ENCODE assay signal across 8 mouse cellular contexts in the genomic region with DNA sequence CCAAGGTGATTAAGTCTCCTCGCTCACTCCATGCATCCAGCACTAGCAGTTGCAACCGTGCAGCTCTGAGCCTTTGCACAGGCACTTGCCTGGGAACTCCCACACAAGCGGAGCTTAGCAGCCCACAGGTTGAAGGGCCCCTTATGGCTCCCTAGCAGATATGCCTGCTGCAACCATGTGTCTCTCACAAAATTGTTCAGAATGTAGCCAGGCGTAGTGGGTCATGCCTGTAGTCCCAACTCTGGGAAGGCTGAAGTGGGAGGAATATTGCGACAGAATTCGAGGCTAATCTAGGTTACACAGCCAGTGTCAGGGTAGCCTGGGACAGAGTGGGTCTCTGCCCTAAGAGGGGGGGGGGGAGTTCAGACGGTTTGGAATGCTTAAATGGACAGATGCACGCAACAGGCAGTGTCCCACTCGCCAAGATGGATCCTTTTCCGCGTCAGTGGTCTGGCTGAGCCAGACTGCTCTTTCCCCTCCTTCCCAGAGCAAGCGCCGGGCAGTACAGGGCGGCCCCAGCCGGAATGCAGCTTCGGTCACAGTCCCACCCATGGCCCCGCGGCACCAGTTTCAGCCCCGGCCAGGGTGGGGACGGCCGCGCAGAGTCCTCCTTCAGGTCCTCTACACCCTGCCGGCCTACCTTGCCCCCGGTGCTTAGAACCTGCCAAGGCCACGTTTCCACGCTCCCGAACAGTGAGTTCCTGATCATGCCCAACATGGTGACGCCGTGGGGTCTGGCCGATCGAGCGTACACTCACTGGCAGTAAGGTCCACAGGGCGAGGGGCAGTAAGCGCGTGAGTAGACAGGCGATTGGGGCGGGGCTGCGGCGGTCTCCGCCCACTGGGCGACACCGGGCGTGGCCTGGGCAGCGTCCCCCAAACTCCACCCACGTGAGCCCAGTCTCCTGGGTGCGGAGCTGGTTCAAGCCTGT. TPM values are rescaled to one million over a fixed set of nuclear protein-coding genes. Genes with fewer than 3 reads are reported as not detected.
DNase-seq lines count a peak whose midpoint lies in the region; ATAC-seq and TF ChIP-seq lines count a peak whose summit lies in the region.

No protein-coding gene starts in this region.

- TF ChIP-seq EP300 in MEL (IDR thresholded peaks at IDR 0.05; ENCODE audit: low read depth in 1 of 2, low read length in 2 of 2) = no peak

- peaks cover 0 to 9% of the 10 kb centered on the region in 2 experiments; a peak in 3 of 4 replicates for H3K4me1 ChIP-seq in MEL (ENCODE audit: control insufficient read depth in 1 of 2, insufficient read depth in 2 of 2, low read length in 2 of 2)
- H3K4me1 ChIP-seq in cerebellum, adult 2 months (ENCODE audit: control insufficient read depth, insufficient read depth, low read length) = peaks cover 3% of the 10 kb centered on the region; the same call in 1 of the 2 replicates
- peaks cover 6% of the 10 kb centered on the region; the same call in 1 of the 2 replicates for H3K4me1 ChIP-seq in forebrain, postnatal 0 days (ENCODE audit: insufficient read depth)
- peaks cover 2% of the 10 kb centered on the region; the same call in 1 of the 2 replicates for H3K4me1 ChIP-seq in lung, embryonic 16.5 days (replicated peaks; ENCODE audit: control insufficient read depth, insufficient read depth, low read length)

- DNase-seq in MEL (ENCODE audit: low read depth, low spot score) = peak; percentile 80
- peak; percentile 76 to 77 for DNase-seq in cerebellum, adult 2 months
- peak; percentile 64 for DNase-seq in forebrain, postnatal 0 days
- peak; percentile 87 to 90 for DNase-seq in heart, postnatal 36 days
- DNase-seq in layer of hippocampus, adult 9-11 months = peak; percentile 90
- DNase-seq in ovary, adult 18-20 months (ENCODE audit: low spot score) = peak; percentile 72
- DNase-seq in thymus, postnatal 10 days (ENCODE audit: low spot score in 2 of 2) = peak; percentile 53 to 64

- no peak; a peak in 1 of 4 replicates for TF ChIP-seq POLR2A in MEL (IDR thresholded peaks at IDR 0.05; ENCODE audit: control insufficient read depth in 1 of 2, insufficient read depth in 1 of 2, low read depth in 1 of 2, low read length in 2 of 2, poor library complexity in 1 of 2)
- peak; percentile 23; the same call in 1 of the 2 replicates for TF ChIP-seq POLR2A in cerebellum, adult 2 months (IDR thresholded peaks at IDR 0.05; ENCODE audit: borderline replicate concordance, insufficient read depth, low read length)

- peak; percentile 91 for ATAC-seq in forebrain, postnatal 0 days
- peak; percentile 96 for ATAC-seq in lung, embryonic 16.5 days (ENCODE audit: low read depth)

- peak overlapping the region; percentile 84 for H3K4me2 ChIP-seq in forebrain, postnatal 0 days (ENCODE audit: low read depth)
- peak overlapping the region; percentile 87 for H3K4me2 ChIP-seq in lung, embryonic 16.5 days (ENCODE audit: low read depth, low read length)

- H3K79me2 ChIP-seq in MEL (ENCODE audit: control insufficient read depth, insufficient read depth, low read length, poor library complexity) = no peaks in the 10 kb centered on the region; the same call in 1 of the 2 replicates

- H3K9ac ChIP-seq in MEL (ENCODE audit: control insufficient read depth, low read depth, low read length, poor library complexity, severe bottlenecking) = peak overlapping the region; percentile 80
- peak overlapping the region; percentile 66 for H3K9ac ChIP-seq in forebrain, postnatal 0 days
- peak overlapping the region; percentile 77 for H3K9ac ChIP-seq in lung, embryonic 16.5 days (ENCODE audit: low read length)

- H3K27me3 ChIP-seq in MEL (ENCODE audit: control insufficient read depth in 1 of 2, insufficient read depth in 2 of 2, low read length in 2 of 2) = no peaks in the 10 kb centered on the region
- no peaks in the 10 kb centered on the region for H3K27me3 ChIP-seq in cerebellum, adult 2 months (ENCODE audit: control insufficient read depth, insufficient read depth, low read length)
- H3K27me3 ChIP-seq in forebrain, postnatal 0 days (ENCODE audit: insufficient read depth, low read length) = no peaks in the 10 kb centered on the region
- no peaks in the 10 kb centered on the region for H3K27me3 ChIP-seq in lung, embryonic 16.5 days (ENCODE audit: control insufficient read depth, insufficient read depth, low read depth, low read length)

- H3K9me3 ChIP-seq in MEL (replicated peaks; ENCODE audit: insufficient read depth, low read length) = no peaks in the 10 kb centered on the region
- no peaks in the 10 kb centered on the region for H3K9me3 ChIP-seq in forebrain, postnatal 0 days (ENCODE audit: low read length)
- no peaks in the 10 kb centered on the region for H3K9me3 ChIP-seq in lung, embryonic 16.5 days (ENCODE audit: control insufficient read depth, low read length)

- TF ChIP-seq RAD21 in MEL (IDR thresholded peaks at IDR 0.05; ENCODE audit: low read depth, low read length) = no peak

- 3% methylated on average over 46 of the region's 46 CpGs for WGBS in cerebellum, adult 2 months
- 6% methylated on average over 46 of the region's 46 CpGs for WGBS in forebrain, postnatal 0 days
- WGBS in lung, embryonic 16.5 days = 4% methylated on average over 46 of the region's 46 CpGs

- intact Hi-C loops in heart, postnatal 36 days (cut with DNase I) = no loop called here

- peak overlapping the region; percentile 70 to 91 for H3K4me3 ChIP-seq in MEL (ENCODE audit: control insufficient read depth in 1 of 2, insufficient read depth in 1 of 2, low read depth in 2 of 2, low read length in 2 of 2)
- H3K4me3 ChIP-seq in cerebellum, adult 2 months (replicated peaks; ENCODE audit: insufficient read depth, low read depth, low read length) = peak overlapping the region; percentile 73
- H3K4me3 ChIP-seq in forebrain, postnatal 0 days (ENCODE audit: low read depth, low read length) = peak overlapping the region; percentile 45
- peak overlapping the region; percentile 68 for H3K4me3 ChIP-seq in lung, embryonic 16.5 days (ENCODE audit: low read length)

- H3K36me3 ChIP-seq in MEL (ENCODE audit: control insufficient read depth in 1 of 2, insufficient read depth in 2 of 2, low read length in 2 of 2) = peaks cover 0 to 7% of the 10 kb centered on the region in 2 experiments; a peak in 2 of 4 replicates
- no peaks in the 10 kb centered on the region for H3K36me3 ChIP-seq in forebrain, postnatal 0 days (ENCODE audit: insufficient read depth)
- H3K36me3 ChIP-seq in lung, embryonic 16.5 days (ENCODE audit: control insufficient read depth, insufficient read depth, low read length) = no peaks in the 10 kb centered on the region

- no peak for TF ChIP-seq CTCF in MEL (IDR thresholded peaks at IDR 0.05 in 2 of 3, conservative IDR thresholded peaks at IDR 0.05 in 1 of 3; ENCODE audit: control insufficient read depth in 1 of 3, insufficient read depth in 1 of 3, low read depth in 2 of 3, low read length in 3 of 3, poor library complexity in 1 of 3, severe bottlenecking in 1 of 3)
- no peak for TF ChIP-seq CTCF in cerebellum, adult 2 months (IDR thresholded peaks at IDR 0.05; ENCODE audit: borderline replicate concordance, insufficient read depth, low read depth, low read length)
- no peak for TF ChIP-seq CTCF in forebrain, postnatal 0 days (IDR thresholded peaks at IDR 0.05; ENCODE audit: low read depth)

- H3K27ac ChIP-seq in MEL (ENCODE audit: control insufficient read depth, low read depth, low read length) = no peak overlapping the region
- H3K27ac ChIP-seq in cerebellum, adult 2 months (ENCODE audit: insufficient read depth, low read length) = no peak overlapping the region
- H3K27ac ChIP-seq in forebrain, postnatal 0 days (ENCODE audit: low read depth, low read length) = peak overlapping the region; percentile 24; the same call in 1 of the 2 replicates
- H3K27ac ChIP-seq in lung, embryonic 16.5 days (ENCODE audit: low read length) = peak overlapping the region; percentile 70

TF ChIP-seq in MEL, 35 proteins besides CTCF, POLR2A, EP300 and RAD21 (continues in another document):
- TF ChIP-seq ZC3H11A (IDR thresholded peaks at IDR 0.05; ENCODE audit: low read depth, low read length) (no peak), TBP (IDR thresholded peaks at IDR 0.05; ENCODE audit: low read depth, low read length) (0 out of 2 replicates have a peak, but pooled peaks have one; percentile 9), UBTF (IDR thresholded peaks at IDR 0.05; ENCODE audit: borderline replicate concordance, insufficient read depth, low read depth, low read length) (no peak), USF2 (IDR thresholded peaks at IDR 0.05; ENCODE audit: borderline replicate concordance in 1 of 2, insufficient read depth in 1 of 2, low read depth in 1 of 2, low read length in 2 of 2) (no peak), USF1 (IDR thresholded peaks at IDR 0.05; ENCODE audit: low read depth, low read length) (peak; percentile 77), MXI1 (IDR thresholded peaks at IDR 0.05; ENCODE audit: low read depth, low read length) (peak; percentile 46; the same call in 1 of the 2 replicates)

RNA-seq across cellular contexts. Expression of gene Fam234b, which starts 30.1 kb away (rescaled TPM):
- 11.9 and 12.2 TPM in 2 replicates for total RNA-seq in MEL (2012; rRNA removed)
- polyA plus RNA-seq in MEL (2012; ENCODE audit: insufficient read depth in 1 of 2, insufficient read length in 2 of 2, low read depth in 1 of 2, low replicate concordance in 2 of 2, missing spikeins in 1 of 2) = 10 to 100 TPM in 1 of 2 experiments, not detected in 1; 20.5 TPM
- polyA plus RNA-seq in cerebellum, adult 2 months (2012; rRNA removed) = 115 and 118 TPM in 2 replicates
- total RNA-seq in forebrain, postnatal 0 days (2014; rRNA removed) = 59.8 and 81.3 TPM in 2 replicates
- 88.3 and 118 TPM in 2 replicates for polyA plus RNA-seq in forebrain, postnatal 0 days (2015; fragmentation: Nextera tagmentation; extraction: Ambion mirVana)
- 1 to 10 TPM; 7.0 to 9.2 TPM for total RNA-seq in heart, postnatal 36 days (2021)
- 22.8 and 26.0 TPM in 2 replicates for polyA plus RNA-seq in lung, embryonic 16.5 days (2015; fragmentation: Nextera tagmentation; extraction: Ambion mirVana)

RNA-seq across cellular contexts. Expression of gene Hebp1, which starts 30.2 kb away (rescaled TPM):
- total RNA-seq in MEL (2012; rRNA removed) = 8.5 and 16.7 TPM in 2 replicates
- 10 to 100 TPM in 1 of 2 experiments, not detected in 1; 25.1 TPM for polyA plus RNA-seq in MEL (2012; ENCODE audit: insufficient read depth in 1 of 2, insufficient read length in 2 of 2, low read depth in 1 of 2, low replicate concordance in 2 of 2, missing spikeins in 1 of 2)
- 20.8 and 22.9 TPM in 2 replicates for polyA plus RNA-seq in cerebellum, adult 2 months (2012; rRNA removed)
- 10.2 and 11.1 TPM in 2 replicates for total RNA-seq in forebrain, postnatal 0 days (2014; rRNA removed)
- 6.7 and 8.5 TPM in 2 replicates for polyA plus RNA-seq in forebrain, postnatal 0 days (2015; fragmentation: Nextera tagmentation; extraction: Ambion mirVana)
- total RNA-seq in heart, postnatal 36 days (2021) = 10 to 100 TPM; 50.3 to 53.5 TPM
- polyA plus RNA-seq in lung, embryonic 16.5 days (2015; fragmentation: Nextera tagmentation; extraction: Ambion mirVana) = 11.4 and 18.4 TPM in 2 replicates

RNA-seq across cellular contexts. Expression of gene Gprc5d, which starts 49.6 kb away (rescaled TPM):
- total RNA-seq in MEL (2012; rRNA removed) = not detected in 2 replicates
- polyA plus RNA-seq in MEL (2012; ENCODE audit: insufficient read depth in 1 of 2, insufficient read length in 2 of 2, low read depth in 1 of 2, low replicate concordance in 2 of 2, missing spikeins in 1 of 2) = not detected
- 0.16 and 0.18 TPM in 2 replicates for polyA plus RNA-seq in cerebellum, adult 2 months (2012; rRNA removed)
- not detected in 2 replicates for total RNA-seq in forebrain, postnatal 0 days (2014; rRNA removed)
- 0.19 TPM in 1 of 2 replicates, not detected in the other for polyA plus RNA-seq in forebrain, postnatal 0 days (2015; fragmentation: Nextera tagmentation; extraction: Ambion mirVana)
- total RNA-seq in heart, postnatal 36 days (2021) = not detected
- not detected in 2 replicates for polyA plus RNA-seq in lung, embryonic 16.5 days (2015; fragmentation: Nextera tagmentation; extraction: Ambion mirVana)

Comparison
In these comparisons a context has a peak if more than half of its experiments do, and no peak if none do; other contexts are left out.
1. H3K27ac ChIP-seq: peak in forebrain, postnatal 0 days (single experiment) and lung, embryonic 16.5 days (single experiment); none in MEL (single experiment) and cerebellum, adult 2 months (single experiment).
2. Peak in every context shown above with its lines, with median percentiles within 50 percentile points of each other: DNase-seq, H3K4me3 ChIP-seq and H3K9ac ChIP-seq.